Mouse (Mus musculus) forebrain, embryonic 14.5 days (tissue): ENCODE results near the gene Mrps18c. TPM values are rescaled to one million over a fixed set of nuclear protein-coding genes. Genes with fewer than 3 reads are reported as not detected.

ENCODE experiments used
- ATAC-seq: fragments of 200-750 bp; cut with Nextera tagmentation; 2 replicates; pipeline ENCODE4 v1.8.0; 2017; ENCODE audit warnings: mild to moderate bottlenecking, moderate library complexity
- DNase-seq: peaks from one replicate; pipeline ENCODE4 v3.0.0-alpha.2; 2015; ENCODE audit warnings: low spot score
- H3K27ac ChIP-seq: fragments of 300-500 bp; sonication (generic); 2 replicates; pipeline ENCODE4 v1.5.1; 2014; ENCODE audit warnings: low read depth, mild to moderate bottlenecking, control low read depth, low read length, moderate library complexity
- H3K27me3 ChIP-seq: fragments of 300-500 bp; sonication (generic); replicated peaks from 2 replicates; pipeline ENCODE4 v1.6.1; 2014; ENCODE audit warnings: low read length, control low read depth, mixed read lengths; ENCODE audit not compliant: control insufficient read depth, insufficient read depth
- H3K36me3 ChIP-seq: fragments of 300-500 bp; sonication (generic); 2 replicates; pipeline ENCODE4 v1.6.1; 2014; ENCODE audit warnings: low read length, control low read depth; ENCODE audit not compliant: control insufficient read depth, insufficient read depth
- H3K4me1 ChIP-seq: fragments of 300-500 bp; sonication (generic); 2 replicates; pipeline ENCODE4 v1.6.1; 2014; ENCODE audit warnings: antibody characterized with exemption, low read length, control low read depth; ENCODE audit not compliant: control insufficient read depth, insufficient read depth
- H3K4me2 ChIP-seq: fragments of 300-500 bp; sonication (generic); 2 replicates; pipeline ENCODE4 v1.6.1; 2014; ENCODE audit warnings: mild to moderate bottlenecking, control low read depth, low read length
- H3K4me3 ChIP-seq: fragments of 300-500 bp; sonication (generic); 2 replicates; pipeline ENCODE4 v1.5.1; 2014; ENCODE audit warnings: low read depth, low read length, control low read depth
- H3K9ac ChIP-seq: fragments of 300-500 bp; sonication (generic); 2 replicates; pipeline ENCODE4 v1.6.1; 2014; ENCODE audit warnings: mild to moderate bottlenecking, low read length, control low read depth, moderate library complexity
- H3K9me3 ChIP-seq: fragments of 300-500 bp; sonication (generic); replicated peaks from 2 replicates; pipeline ENCODE4 v1.6.1; 2016; ENCODE audit warnings: low read length, control low read depth, mixed read lengths; ENCODE audit not compliant: control insufficient read depth
- WGBS: fragments of 180-500 bp; shearing (Covaris S2); extraction: QIAGEN DNeasy Blood & Tissue Kit; methylation state at CpG from one replicate; pipeline ENCODE4 v1.1.7; 2014; 5-methylcytosine and 5-hydroxymethylcytosine counted together
- polyA plus RNA-seq: library from polyadenylated mRNA; unstranded; fragments of >200 nt; fragmentation: Nextera tagmentation; extraction: Ambion mirVana; gene quantifications from 2 replicates; pipeline ENCODE4 v1.2.1, GENCODE M21; 2014

Mrps18c gene
- polyA plus RNA-seq, 1 experiment from 2014 or later, result 172 TPM

GRCm38 (mm10) chr5:100771575-100771974 is 26.9 kb upstream of the Mrps18c start:
- ATAC-seq (no peak), DNase-seq (no peak)
- no peaks in the 10 kb centered on the region for H3K4me1 ChIP-seq
- H3K27me3 ChIP-seq, result no peaks in the 10 kb centered on the region
- no peaks in the 10 kb centered on the region for H3K9me3 ChIP-seq
- no peak overlapping the region for H3K9ac ChIP-seq
- WGBS, result 94% methylated on average over 4 of the region's 4 CpGs
- H3K27ac ChIP-seq, result no peak overlapping the region
- no peak overlapping the region for H3K4me2 ChIP-seq
- H3K4me3 ChIP-seq, result no peak overlapping the region
- H3K36me3 ChIP-seq, result peaks cover 89% of the 10 kb centered on the region

DNA sequence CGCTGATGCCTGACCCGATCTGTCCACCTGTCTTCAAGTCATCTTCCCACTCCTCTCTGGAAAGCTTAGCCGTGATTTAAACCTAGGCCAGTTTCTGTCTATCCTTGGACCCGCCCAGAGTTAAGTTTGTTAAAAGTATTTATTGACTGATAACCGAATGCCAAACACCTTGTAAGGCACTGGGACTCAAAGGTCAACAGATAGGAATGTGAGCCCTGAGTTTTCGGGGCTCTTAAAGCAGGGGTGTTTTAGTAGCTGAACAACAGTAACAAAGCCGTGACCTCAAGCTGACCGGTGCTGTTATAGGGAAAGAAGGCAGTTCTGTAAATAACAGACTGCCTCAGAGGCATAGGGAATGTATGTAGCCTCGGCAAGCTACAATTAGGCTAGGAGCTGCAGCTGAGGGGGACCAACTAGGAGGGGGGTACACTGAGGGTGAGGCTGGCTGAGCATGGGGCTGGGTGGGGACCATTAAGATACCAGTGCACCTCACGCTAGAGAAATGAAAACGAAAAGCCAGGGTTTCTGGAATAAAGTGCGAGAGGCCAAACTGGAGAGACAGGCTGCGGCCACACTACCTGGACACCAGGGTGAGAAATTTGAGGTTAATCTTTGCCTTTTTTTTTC is 22.5 kb upstream of the Mrps18c start:
- H3K27ac ChIP-seq, result no peak overlapping the region
- peaks cover 82% of the 10 kb centered on the region for H3K36me3 ChIP-seq
- no peak overlapping the region for H3K9ac ChIP-seq
- no peaks in the 10 kb centered on the region for H3K9me3 ChIP-seq
- H3K4me3 ChIP-seq, result no peak overlapping the region
- no peak overlapping the region for H3K4me2 ChIP-seq
- 95% methylated on average over 13 of the region's 13 CpGs for WGBS
- H3K4me1 ChIP-seq, result no peaks in the 10 kb centered on the region
- DNase-seq, result no peak
- ATAC-seq, result no peak
- H3K27me3 ChIP-seq, result no peaks in the 10 kb centered on the region

DNA sequence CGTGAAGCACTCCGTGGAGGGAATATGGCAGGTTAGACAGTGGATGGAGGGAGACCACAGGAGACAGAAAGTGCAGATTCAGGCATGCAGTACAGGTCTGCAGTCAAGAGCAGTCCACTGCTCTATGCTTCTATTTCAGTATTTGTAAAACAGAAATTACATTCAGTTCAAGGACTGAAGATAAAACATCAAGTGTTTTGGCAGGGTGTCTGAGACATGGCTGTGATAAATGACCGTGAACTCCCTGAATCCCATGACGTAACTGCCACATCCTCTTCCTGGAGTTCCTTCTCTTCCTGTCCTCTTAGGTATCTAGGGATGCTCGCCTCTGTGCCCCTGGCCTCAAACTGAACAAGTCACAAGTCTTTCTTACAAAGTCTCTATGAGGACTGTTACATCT is 21.5 kb upstream of the Mrps18c start:
- H3K27me3 ChIP-seq, result no peaks in the 10 kb centered on the region
- no peak overlapping the region for H3K9ac ChIP-seq
- peaks cover 82% of the 10 kb centered on the region for H3K36me3 ChIP-seq
- no peaks in the 10 kb centered on the region for H3K4me1 ChIP-seq
- 93% methylated on average over 5 of the region's 5 CpGs for WGBS
- H3K4me2 ChIP-seq, result no peak overlapping the region
- H3K4me3 ChIP-seq, result no peak overlapping the region
- no peak for DNase-seq
- no peak overlapping the region for H3K27ac ChIP-seq
- ATAC-seq, result no peak
- no peaks in the 10 kb centered on the region for H3K9me3 ChIP-seq

- 94% methylated on average over 13 of the region's 13 CpGs for WGBS
- no peaks in the 10 kb centered on the region for H3K4me1 ChIP-seq
Observed at GRCm38 (mm10) chr5:100779002-100779401, 19.4 kb upstream of the Mrps18c start.

DNA sequence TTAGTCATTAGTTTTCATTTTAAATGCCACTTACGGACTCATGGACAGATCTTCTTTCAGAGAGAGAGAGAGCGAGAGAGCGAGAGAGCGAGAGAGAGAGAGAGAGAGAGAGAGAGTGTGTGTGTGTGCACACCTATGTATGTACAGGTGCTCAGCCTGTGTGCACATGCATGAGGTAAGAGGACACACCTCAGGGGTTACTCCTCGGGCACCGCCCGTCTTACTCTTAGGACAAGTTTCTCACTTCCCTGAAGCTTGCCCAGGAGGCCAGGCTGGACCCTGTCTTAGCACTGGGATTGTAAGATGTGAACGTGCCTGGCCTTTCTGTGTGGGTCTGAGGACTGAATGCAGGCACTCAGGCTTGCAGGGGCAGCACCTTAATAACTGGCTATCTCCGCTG is 10.9 kb upstream of the Mrps18c start:
- Histone ChIP-seq H3K9me3 (no peaks in the 10 kb centered on the region), H3K4me1 (no peaks in the 10 kb centered on the region), H3K4me3 (no peak overlapping the region), H3K9ac (no peak overlapping the region), H3K36me3 (peaks cover 93% of the 10 kb centered on the region), H3K27me3 (no peaks in the 10 kb centered on the region), H3K4me2 (no peak overlapping the region), H3K27ac (no peak overlapping the region)
- ATAC-seq, result no peak
- 95% methylated on average over 9 of the region's 9 CpGs for WGBS
- DNase-seq, result no peak

More at GRCm38 (mm10) chr5:100779002-100779401, 19.4 kb upstream of the Mrps18c start:
- no peak overlapping the region for H3K27ac ChIP-seq
- peaks cover 80% of the 10 kb centered on the region for H3K36me3 ChIP-seq
- no peaks in the 10 kb centered on the region for H3K9me3 ChIP-seq
- no peak for ATAC-seq
- no peak overlapping the region for H3K9ac ChIP-seq
- no peak for DNase-seq
- no peak overlapping the region for H3K4me2 ChIP-seq
- no peaks in the 10 kb centered on the region for H3K27me3 ChIP-seq
- H3K4me3 ChIP-seq, result no peak overlapping the region

- no peaks in the 10 kb centered on the region for H3K27me3 ChIP-seq
- no peak for DNase-seq
- no peak overlapping the region for H3K4me2 ChIP-seq
- no peak overlapping the region for H3K27ac ChIP-seq
- no peaks in the 10 kb centered on the region for H3K4me1 ChIP-seq
- H3K36me3 ChIP-seq, result peaks cover 87% of the 10 kb centered on the region
- no peak overlapping the region for H3K9ac ChIP-seq
- H3K4me3 ChIP-seq, result no peak overlapping the region
- 91% methylated on average over 7 of the region's 7 CpGs for whole genome bisulfite sequencing
- H3K9me3 ChIP-seq, result no peaks in the 10 kb centered on the region
- ATAC-seq, result no peak
Observed at GRCm38 (mm10) chr5:100792261-100792660, 6.2 kb upstream of the Mrps18c start.

- Histone ChIP-seq H3K9ac (no peak overlapping the region), H3K9me3 (no peaks in the 10 kb centered on the region), H3K27ac (no peak overlapping the region), H3K27me3 (no peaks in the 10 kb centered on the region), H3K36me3 (peaks cover 70% of the 10 kb centered on the region), H3K4me3 (no peak overlapping the region), H3K4me2 (no peak overlapping the region), H3K4me1 (peaks cover 4% of the 10 kb centered on the region; the same call in 1 of the 2 replicates)
- 84% methylated on average over 5 of the region's 5 CpGs for WGBS
- ATAC-seq, result no peak
- DNase-seq, result no peak
Observed at GRCm38 (mm10) chr5:100794084-100794483, 4.3 kb upstream of the Mrps18c start.

GRCm38 (mm10) chr5:100818341-100818740 is 19.9 kb downstream of the Mrps18c start:
- H3K27me3 ChIP-seq, result 0 out of 2 replicates have a peak, but pooled peaks cover 3% of the 10 kb centered on the region
- ATAC-seq (no peak), DNase-seq (no peak)
- no peak overlapping the region for H3K27ac ChIP-seq
- no peak overlapping the region for H3K4me3 ChIP-seq
- H3K9ac ChIP-seq, result no peak overlapping the region
- H3K4me1 ChIP-seq, result no peaks in the 10 kb centered on the region
- 90% methylated on average over 4 of the region's 4 CpGs for WGBS
- peaks cover 8% of the 10 kb centered on the region; the same call in 1 of the 2 replicates for H3K36me3 ChIP-seq
- no peak overlapping the region for H3K4me2 ChIP-seq
- no peaks in the 10 kb centered on the region for H3K9me3 ChIP-seq

- DNase-seq (no peak), ATAC-seq (no peak)
- Histone ChIP-seq H3K4me2 (peak overlapping the region; percentile 86), H3K9ac (peak overlapping the region; percentile 95), H3K9me3 (no peaks in the 10 kb centered on the region), H3K36me3 (peaks cover 3% of the 10 kb centered on the region; the same call in 1 of the 2 replicates), H3K4me3 (peak overlapping the region; percentile 80), H3K4me1 (no peaks in the 10 kb centered on the region), H3K27ac (no peak overlapping the region), H3K27me3 (0 out of 2 replicates have a peak, but pooled peaks cover 3% of the 10 kb centered on the region)
- 27% methylated on average over 16 of the region's 16 CpGs for WGBS
Observed at GRCm38 (mm10) chr5:100819568-100820480, 21.4 kb downstream of the Mrps18c start.
